Mouse (Mus musculus) midbrain, embryonic 15.5 days (tissue): Measurements from ENCODE around the gene Eif3f. TPM values are rescaled to one million over a fixed set of nuclear protein-coding genes. Genes with fewer than 3 reads are reported as not detected.

ENCODE experiments used
- ATAC-seq: fragments of 200-750 bp; cut with Nextera tagmentation; replicated peaks from 2 replicates; pipeline ENCODE4 v1.8.0; 2017; ENCODE audit warnings: moderate TSS enrichment
- H3K27ac ChIP-seq: fragments of 300-500 bp; sonication (generic); 2 replicates; pipeline ENCODE4 v1.5.1; 2015; ENCODE audit warnings: mild to moderate bottlenecking, inconsistent platforms
- H3K27me3 ChIP-seq: fragments of 300-500 bp; sonication (generic); replicated peaks from 2 replicates; pipeline ENCODE4 v1.6.1; 2015; ENCODE audit warnings: inconsistent platforms
- H3K36me3 ChIP-seq: fragments of 300-500 bp; sonication (generic); replicated peaks from 2 replicates; pipeline ENCODE4 v1.6.1; 2015; ENCODE audit warnings: inconsistent platforms
- H3K4me1 ChIP-seq: fragments of 300-500 bp; sonication (generic); 2 replicates; pipeline ENCODE4 v1.6.1; 2015; ENCODE audit warnings: inconsistent platforms
- H3K4me2 ChIP-seq: fragments of 300-500 bp; sonication (generic); 2 replicates; pipeline ENCODE4 v1.6.1; 2015; ENCODE audit warnings: inconsistent platforms, mild to moderate bottlenecking, moderate library complexity
- H3K4me3 ChIP-seq: fragments of 300-500 bp; sonication (generic); 2 replicates; pipeline ENCODE4 v1.5.1; 2015; ENCODE audit warnings: mild to moderate bottlenecking, inconsistent platforms
- H3K9ac ChIP-seq: fragments of 300-500 bp; sonication (generic); 2 replicates; pipeline ENCODE4 v1.6.1; 2015; ENCODE audit warnings: mild to moderate bottlenecking, inconsistent platforms
- H3K9me3 ChIP-seq: fragments of 300-500 bp; sonication (generic); 2 replicates; pipeline ENCODE4 v1.6.1; 2016; ENCODE audit warnings: inconsistent platforms
- WGBS: fragments of 180-500 bp; shearing (Covaris S2); methylation state at CpG from one replicate; pipeline ENCODE4 v1.1.7; 2015; ENCODE audit warnings: mixed read lengths; 5-methylcytosine and 5-hydroxymethylcytosine counted together
- polyA plus RNA-seq: library from polyadenylated mRNA; unstranded; fragments of >200 nt; fragmentation: Nextera tagmentation; extraction: Ambion mirVana; gene quantifications from 2 replicates; pipeline ENCODE4 v1.2.1, GENCODE M21; 2015

Gene Eif3f
- polyA plus RNA-seq, 1 experiment from 2014 or later = 71.6 TPM

- Histone ChIP-seq H3K9ac (no peak overlapping the region), H3K4me2 (no peak overlapping the region), H3K9me3 (no peaks in the 10 kb centered on the region), H3K4me1 (no peaks in the 10 kb centered on the region), H3K4me3 (no peak overlapping the region), H3K27me3 (0 out of 2 replicates have a peak, but pooled peaks cover under 1% of the 10 kb centered on the region), H3K27ac (no peak overlapping the region), H3K36me3 (peaks cover 34% of the 10 kb centered on the region)
- 3% methylated on average over 2 of the region's 2 CpGs for WGBS
- ATAC-seq = peak; percentile 72
Measured at GRCm38 (mm10) chr7:108944002-108944401, 9.8 kb downstream of the Eif3f start.

DNA sequence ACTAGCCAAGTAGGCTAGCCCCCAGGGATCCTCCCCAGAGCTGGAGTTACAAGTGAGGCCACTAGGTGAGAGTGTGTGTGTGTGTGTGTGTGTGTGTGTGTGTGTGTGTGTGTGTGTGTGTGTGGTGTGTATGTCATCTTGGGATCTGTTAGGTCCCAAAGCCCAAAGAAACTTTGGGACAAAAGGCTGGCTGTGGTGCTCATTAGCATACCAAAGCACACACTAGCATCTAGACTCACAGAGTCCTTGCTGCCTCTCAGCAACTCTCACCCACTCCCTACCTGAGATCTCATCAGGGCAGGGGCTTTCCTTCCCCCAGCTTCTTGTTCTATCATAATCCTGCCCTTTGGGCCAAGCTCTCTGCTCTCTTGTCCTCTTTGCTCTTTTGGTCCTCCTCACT is 14.4 kb downstream of the Eif3f start:
- H3K36me3 ChIP-seq = no peaks in the 10 kb centered on the region; the same call in 1 of the 2 replicates
- no peak overlapping the region for H3K27ac ChIP-seq
- peaks cover 20% of the 10 kb centered on the region for H3K4me1 ChIP-seq
- no peak overlapping the region for H3K4me3 ChIP-seq
- H3K9ac ChIP-seq = no peak overlapping the region
- ATAC-seq = no peak
- H3K27me3 ChIP-seq = peaks cover 23% of the 10 kb centered on the region
- no peak overlapping the region for H3K4me2 ChIP-seq
- H3K9me3 ChIP-seq = no peaks in the 10 kb centered on the region

DNA sequence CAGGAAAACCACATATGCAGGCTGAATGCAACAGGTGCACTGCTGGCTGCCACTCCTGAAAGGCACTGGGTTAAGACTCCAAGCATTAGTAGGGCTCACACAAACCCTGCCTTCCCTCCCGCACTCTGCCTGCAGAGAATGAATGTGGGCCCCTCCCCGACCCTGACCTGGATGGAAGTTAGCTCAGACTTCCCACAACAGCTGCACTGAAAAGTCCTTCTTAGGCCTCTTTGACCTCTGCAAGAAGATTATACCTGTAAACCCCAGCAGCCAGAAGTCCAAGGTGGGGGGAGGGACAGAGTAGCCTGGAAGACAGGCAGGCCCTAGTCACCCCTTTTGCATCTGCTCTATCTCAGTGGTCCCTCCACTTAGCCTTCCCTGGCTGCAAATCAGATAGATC is 15.1 kb downstream of the Eif3f start:
- no peaks in the 10 kb centered on the region; the same call in 1 of the 2 replicates for H3K36me3 ChIP-seq
- H3K27ac ChIP-seq = no peak overlapping the region
- no peak overlapping the region for H3K4me2 ChIP-seq
- no peak for ATAC-seq
- peaks cover 23% of the 10 kb centered on the region for H3K27me3 ChIP-seq
- H3K4me3 ChIP-seq = no peak overlapping the region
- no peaks in the 10 kb centered on the region for H3K9me3 ChIP-seq
- peaks cover 20% of the 10 kb centered on the region for H3K4me1 ChIP-seq
- 28% methylated on average over 2 of the region's 2 CpGs for WGBS
- no peak overlapping the region for H3K9ac ChIP-seq

- Histone ChIP-seq H3K36me3 (no peaks in the 10 kb centered on the region; the same call in 1 of the 2 replicates), H3K9ac (peak within 1 kb of the TSS; percentile 74), H3K9me3 (no peaks in the 10 kb centered on the region), H3K27ac (peak within 1 kb of the TSS; percentile 84), H3K27me3 (peaks cover 23% of the 10 kb centered on the region), H3K4me2 (peak within 1 kb of the TSS; percentile 86), H3K4me3 (peak within 1 kb of the TSS; percentile 79), H3K4me1 (peaks cover 20% of the 10 kb centered on the region)
- ATAC-seq = peak; percentile 87
- WGBS = 1% methylated on average over 44 of the region's 44 CpGs
Measured at GRCm38 (mm10) chr7:108950312-108950761, 16.1 kb downstream of the Eif3f start, which contains the start of gene Tub. Gene Tub, plus strand, starts transcription at chr7:108950338.

GRCm38 (mm10) chr7:108950762-108951331 is 16.6 kb downstream of the Eif3f start:
- Histone ChIP-seq H3K36me3 (no peaks in the 10 kb centered on the region), H3K4me1 (peaks cover 20% of the 10 kb centered on the region), H3K4me3 (peak overlapping the region; percentile 79), H3K9ac (peak overlapping the region; percentile 74), H3K9me3 (no peaks in the 10 kb centered on the region), H3K27me3 (peaks cover 23% of the 10 kb centered on the region), H3K27ac (peak overlapping the region; percentile 84), H3K4me2 (peak overlapping the region; percentile 86)
- under 1% methylated on average over 52 of the region's 52 CpGs for WGBS
- peak; percentile 60 for ATAC-seq

DNA sequence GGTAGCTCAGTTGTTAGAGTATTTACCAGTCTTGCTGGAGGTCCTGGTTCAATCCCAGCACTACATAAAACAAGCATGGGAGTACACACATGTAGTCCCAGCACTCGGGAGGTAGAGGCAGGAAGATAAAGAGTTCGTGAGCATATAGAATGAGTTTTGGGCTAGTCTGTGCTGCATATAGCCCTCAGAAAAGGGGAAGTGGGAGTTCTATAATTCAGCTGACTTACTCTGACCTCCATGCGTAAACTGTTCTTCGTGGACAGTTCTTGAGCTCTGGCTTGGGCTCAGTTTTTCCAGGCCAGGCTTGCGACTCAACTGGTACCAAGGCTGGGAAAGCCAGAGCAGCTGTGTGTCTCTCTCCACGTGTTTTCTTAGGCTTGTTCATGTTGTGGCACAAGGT is 18.6 kb downstream of the Eif3f start:
- WGBS = 86% methylated on average over 6 of the region's 6 CpGs
- Histone ChIP-seq H3K27ac (no peak overlapping the region), H3K4me1 (peaks cover 20% of the 10 kb centered on the region), H3K27me3 (peaks cover 23% of the 10 kb centered on the region), H3K9ac (no peak overlapping the region), H3K36me3 (no peaks in the 10 kb centered on the region), H3K4me3 (no peak overlapping the region), H3K9me3 (no peaks in the 10 kb centered on the region), H3K4me2 (no peak overlapping the region)
- no peak for ATAC-seq

GRCm38 (mm10) chr7:108954185-108954584 is 20.0 kb downstream of the Eif3f start:
- Histone ChIP-seq H3K9me3 (no peaks in the 10 kb centered on the region), H3K4me1 (peaks cover 19% of the 10 kb centered on the region), H3K4me3 (no peak overlapping the region), H3K27me3 (peaks cover 20% of the 10 kb centered on the region), H3K36me3 (no peaks in the 10 kb centered on the region), H3K27ac (no peak overlapping the region), H3K4me2 (no peak overlapping the region), H3K9ac (no peak overlapping the region)
- no peak for ATAC-seq
- 62% methylated on average over 4 of the region's 4 CpGs for WGBS

DNA sequence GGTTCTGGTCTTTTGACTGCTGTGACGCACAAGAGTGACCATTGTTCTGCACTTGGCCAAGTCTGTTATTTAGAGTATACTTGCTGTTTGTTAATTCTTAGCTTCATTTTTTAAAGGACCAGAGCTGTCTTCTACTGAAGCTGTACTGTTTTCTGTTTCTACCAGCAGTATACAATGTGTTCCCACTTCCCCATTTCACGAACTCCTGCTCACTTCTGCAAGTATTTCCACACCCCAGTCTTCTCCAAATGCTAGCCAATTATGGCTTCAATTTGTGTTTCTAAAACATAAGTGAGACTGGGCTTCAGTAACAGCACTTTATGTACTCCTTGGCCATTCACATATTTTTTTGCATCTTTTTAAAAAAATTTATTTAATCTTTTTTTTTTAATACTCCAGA is 23.5 kb downstream of the Eif3f start:
- no peak for ATAC-seq
- Histone ChIP-seq H3K9me3 (no peaks in the 10 kb centered on the region), H3K4me3 (no peak overlapping the region), H3K27ac (no peak overlapping the region), H3K9ac (no peak overlapping the region), H3K4me1 (no peaks in the 10 kb centered on the region), H3K36me3 (no peaks in the 10 kb centered on the region), H3K27me3 (peaks cover 7% of the 10 kb centered on the region), H3K4me2 (no peak overlapping the region)
- 75% methylated on average over 2 of the region's 2 CpGs for WGBS

GRCm38 (mm10) chr7:108965968-108966367 is 31.8 kb downstream of the Eif3f start:
- Histone ChIP-seq H3K9me3 (no peaks in the 10 kb centered on the region), H3K27me3 (peaks cover 9% of the 10 kb centered on the region; the same call in 1 of the 2 replicates), H3K4me2 (no peak overlapping the region), H3K4me1 (no peaks in the 10 kb centered on the region), H3K27ac (no peak overlapping the region), H3K36me3 (no peaks in the 10 kb centered on the region), H3K9ac (no peak overlapping the region), H3K4me3 (no peak overlapping the region)
- 14% methylated on average over 2 of the region's 2 CpGs for WGBS
- no peak for ATAC-seq

- Histone ChIP-seq H3K9ac (no peak overlapping the region), H3K4me1 (peaks cover 3% of the 10 kb centered on the region), H3K9me3 (no peaks in the 10 kb centered on the region), H3K36me3 (no peaks in the 10 kb centered on the region), H3K4me3 (no peak overlapping the region), H3K27me3 (peaks cover 9% of the 10 kb centered on the region; the same call in 1 of the 2 replicates), H3K27ac (no peak overlapping the region), H3K4me2 (no peak overlapping the region)
- ATAC-seq = peak; percentile 80
- WGBS = 28% methylated on average over 7 of the region's 7 CpGs
Measured at GRCm38 (mm10) chr7:108966742-108967362, 32.6 kb downstream of the Eif3f start.

- Histone ChIP-seq H3K27me3 (peaks cover 9% of the 10 kb centered on the region; the same call in 1 of the 2 replicates), H3K4me2 (no peak overlapping the region), H3K9ac (no peak overlapping the region), H3K9me3 (no peaks in the 10 kb centered on the region), H3K36me3 (no peaks in the 10 kb centered on the region), H3K27ac (no peak overlapping the region), H3K4me1 (peaks cover 17% of the 10 kb centered on the region), H3K4me3 (no peak overlapping the region)
- ATAC-seq = no peak
- 54% methylated on average over 6 of the region's 6 CpGs for WGBS
Measured at GRCm38 (mm10) chr7:108968201-108968600, 34.0 kb downstream of the Eif3f start.

DNA sequence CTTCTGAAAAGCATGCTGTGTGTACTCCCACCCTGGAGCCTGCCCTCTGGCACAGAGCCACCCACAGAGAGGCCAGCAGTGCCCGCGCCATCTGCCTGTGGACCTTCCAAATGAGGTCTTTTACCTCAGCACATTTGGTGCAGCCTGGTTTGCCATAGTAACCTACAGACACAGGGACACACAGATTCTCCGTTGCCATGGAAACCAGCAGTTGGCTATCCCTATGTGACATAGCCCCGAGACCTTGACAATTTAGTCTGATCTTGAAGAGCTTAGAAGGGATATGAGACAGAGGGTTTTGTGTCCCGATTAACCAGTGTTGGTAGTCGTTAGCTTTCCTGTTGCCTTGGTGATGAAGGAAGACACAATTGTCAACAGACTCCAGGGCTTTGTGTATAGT is 38.1 kb downstream of the Eif3f start:
- Histone ChIP-seq H3K9ac (0 out of 2 replicates have a peak overlapping the region, but pooled peaks have one; percentile 7), H3K9me3 (no peaks in the 10 kb centered on the region), H3K27me3 (peaks cover 14% of the 10 kb centered on the region; the same call in 1 of the 2 replicates), H3K4me2 (peak overlapping the region; percentile 26), H3K4me3 (no peak overlapping the region), H3K4me1 (peaks cover 18% of the 10 kb centered on the region), H3K27ac (peak overlapping the region; percentile 79), H3K36me3 (no peaks in the 10 kb centered on the region)
- ATAC-seq = peak; percentile 86
- 18% methylated on average over 6 of the region's 6 CpGs for WGBS
